Mouse (Mus musculus) hindbrain, embryonic 11.5 days (tissue): ENCODE results near the gene Dhx30. TPM values are rescaled to one million over a fixed set of nuclear protein-coding genes. Genes with fewer than 3 reads are reported as not detected.
"Not testable (repeated sequence)": the region's sequence is repeated elsewhere in the genome, so short reads cannot be mapped to it uniquely, and the experiment has no call there.

Experiments
- ATAC-seq: fragments of 200-750 bp; cut with Nextera tagmentation; 2 replicates; pipeline ENCODE4 v1.8.0; 2017; ENCODE audit warnings: mild to moderate bottlenecking, moderate TSS enrichment, moderate library complexity; ENCODE audit not compliant: low FRiP score
- DNase-seq: peaks from one replicate; pipeline ENCODE4 v3.0.0-alpha.2; 2015; ENCODE audit warnings: low spot score
- H3K27ac ChIP-seq: fragments of 300-500 bp; sonication (generic); 2 replicates; pipeline ENCODE4 v1.5.1; 2014; ENCODE audit warnings: mild to moderate bottlenecking, low read depth, low read length
- H3K27me3 ChIP-seq: fragments of 300-500 bp; sonication (generic); 2 replicates; pipeline ENCODE4 v1.6.1; 2014; ENCODE audit warnings: mild to moderate bottlenecking, low read length, moderate library complexity, mixed read lengths; ENCODE audit not compliant: control insufficient read depth, insufficient read depth
- H3K36me3 ChIP-seq: fragments of 300-500 bp; sonication (generic); 2 replicates; pipeline ENCODE4 v1.6.1; 2014; ENCODE audit warnings: mild to moderate bottlenecking, low read length, moderate library complexity, mixed read lengths; ENCODE audit not compliant: control insufficient read depth, insufficient read depth
- H3K4me1 ChIP-seq: fragments of 300-500 bp; sonication (generic); replicated peaks from 2 replicates; pipeline ENCODE4 v1.6.1; 2014; ENCODE audit warnings: low read length, mixed read lengths; ENCODE audit not compliant: control insufficient read depth, insufficient read depth
- H3K4me2 ChIP-seq: fragments of 300-500 bp; sonication (generic); replicated peaks from 2 replicates; pipeline ENCODE4 v1.6.1; 2014; ENCODE audit warnings: mild to moderate bottlenecking, low read depth, low read length
- H3K4me3 ChIP-seq: fragments of 300-500 bp; sonication (generic); 2 replicates; pipeline ENCODE4 v1.5.1; 2014; ENCODE audit warnings: low read depth, low read length
- H3K9ac ChIP-seq: fragments of 300-500 bp; sonication (generic); 2 replicates; pipeline ENCODE4 v1.6.1; 2014; ENCODE audit warnings: low read depth, low read length
- H3K9me3 ChIP-seq: fragments of 300-500 bp; sonication (generic); 2 replicates; pipeline ENCODE4 v1.6.1; 2016; ENCODE audit warnings: low read length; ENCODE audit not compliant: control insufficient read depth
- whole genome bisulfite sequencing: fragments of 180-500 bp; shearing (Covaris S2); extraction: QIAGEN DNeasy Blood & Tissue Kit; methylation state at CpG from one replicate; pipeline ENCODE4 v1.1.7; 2014; 5-methylcytosine and 5-hydroxymethylcytosine counted together
- polyA plus RNA-seq: library from polyadenylated mRNA; unstranded; fragments of >200 nt; fragmentation: Nextera tagmentation; extraction: Ambion mirVana; gene quantifications from 2 replicates; pipeline ENCODE4 v1.2.1, GENCODE M21; 2014

Gene Dhx30
- polyA plus RNA-seq, 1 experiment from 2014 or later: 148 TPM

- Histone ChIP-seq H3K36me3 (no peaks in the 10 kb centered on the region), H3K4me1 (0 out of 2 replicates have a peak, but pooled peaks cover 3% of the 10 kb centered on the region), H3K4me2 (peak overlapping the region; percentile 63), H3K27ac (no peak overlapping the region), H3K27me3 (no peaks in the 10 kb centered on the region), H3K4me3 (peak overlapping the region; percentile 92), H3K9me3 (no peaks in the 10 kb centered on the region), H3K9ac (no peak overlapping the region)
- ATAC-seq (no peak), DNase-seq (no peak)
- 67% methylated on average over 6 of the region's 6 CpGs for WGBS
Observed at GRCm38 (mm10) chr9:110132921-110133320, 15.3 kb upstream of the Dhx30 start.

GRCm38 (mm10) chr9:110132201-110132605, 14.6 kb upstream of the Dhx30 start:
- Histone ChIP-seq H3K4me2 (peak overlapping the region; percentile 63), H3K27ac (peak overlapping the region; percentile 95), H3K27me3 (no peaks in the 10 kb centered on the region), H3K9ac (peak overlapping the region; percentile 99), H3K4me1 (0 out of 2 replicates have a peak, but pooled peaks cover 3% of the 10 kb centered on the region), H3K4me3 (peak overlapping the region; percentile 92), H3K36me3 (no peaks in the 10 kb centered on the region), H3K9me3 (no peaks in the 10 kb centered on the region)
- DNase-seq: peak; percentile 71
- WGBS: 0% methylated on average over 30 of the region's 38 CpGs
- no peak; the same call in 1 of the 2 replicates for ATAC-seq

GRCm38 (mm10) chr9:110131525-110132197, 14.0 kb upstream of the Dhx30 start:
- H3K27ac ChIP-seq: peak overlapping the region; percentile 95
- peak overlapping the region; percentile 92 for H3K4me3 ChIP-seq
- 0 out of 2 replicates have a peak, but pooled peaks cover 3% of the 10 kb centered on the region for H3K4me1 ChIP-seq
- H3K9me3 ChIP-seq: no peaks in the 10 kb centered on the region
- H3K9ac ChIP-seq: peak overlapping the region; percentile 99
- H3K36me3 ChIP-seq: no peaks in the 10 kb centered on the region
- ATAC-seq (peak; percentile 96), DNase-seq (peak; percentile 100)
- under 1% methylated on average over 53 of the region's 64 CpGs for WGBS
- H3K27me3 ChIP-seq: no peaks in the 10 kb centered on the region
- peak overlapping the region; percentile 63 for H3K4me2 ChIP-seq

GRCm38 (mm10) chr9:110130896-110131524, 13.4 kb upstream of the Dhx30 start:
- DNase-seq (no peak), ATAC-seq (no peak)
- Histone ChIP-seq H3K4me1 (0 out of 2 replicates have a peak, but pooled peaks cover 3% of the 10 kb centered on the region), H3K4me3 (peak overlapping the region; percentile 92), H3K9me3 (no peaks in the 10 kb centered on the region), H3K4me2 (peak overlapping the region; percentile 63), H3K27me3 (no peaks in the 10 kb centered on the region), H3K27ac (peak overlapping the region; percentile 95), H3K9ac (peak overlapping the region; percentile 99), H3K36me3 (no peaks in the 10 kb centered on the region)
- whole genome bisulfite sequencing: 35% methylated on average over 10 of the region's 10 CpGs

- not testable (repeated sequence) for H3K9me3 ChIP-seq, H3K27me3 ChIP-seq, H3K4me2 ChIP-seq, H3K36me3 ChIP-seq, H3K4me1 ChIP-seq, ATAC-seq, H3K9ac ChIP-seq, DNase-seq, H3K27ac ChIP-seq, H3K4me3 ChIP-seq
- WGBS: 41% methylated on average over 2 of the region's 2 CpGs
Observed at GRCm38 (mm10) chr9:110124008-110124540, 6.4 kb upstream of the Dhx30 start.

- Histone ChIP-seq H3K36me3 (no peaks in the 10 kb centered on the region), H3K27me3 (no peaks in the 10 kb centered on the region), H3K27ac (no peak overlapping the region), H3K4me2 (no peak overlapping the region), H3K4me3 (no peak overlapping the region), H3K4me1 (peaks cover 3% of the 10 kb centered on the region; the same call in 1 of the 2 replicates), H3K9me3 (no peaks in the 10 kb centered on the region), H3K9ac (no peak overlapping the region)
- WGBS: 81% methylated on average over 2 of the region's 2 CpGs
- DNase-seq: no peak
- no peak for ATAC-seq
Observed at GRCm38 (mm10) chr9:110123322-110123721, 5.7 kb upstream of the Dhx30 start.

- 85% methylated on average over 4 of the region's 4 CpGs for WGBS
- H3K9me3 ChIP-seq: no peaks in the 10 kb centered on the region
- H3K4me3 ChIP-seq: no peak overlapping the region
- no peak for ATAC-seq
- peaks cover 3% of the 10 kb centered on the region; the same call in 1 of the 2 replicates for H3K4me1 ChIP-seq
- H3K27ac ChIP-seq: no peak overlapping the region
- no peak for DNase-seq
- no peaks in the 10 kb centered on the region for H3K27me3 ChIP-seq
- H3K4me2 ChIP-seq: no peak overlapping the region
- H3K36me3 ChIP-seq: no peaks in the 10 kb centered on the region
- no peak overlapping the region for H3K9ac ChIP-seq
Observed at GRCm38 (mm10) chr9:110121424-110121823, 3.8 kb upstream of the Dhx30 start.

GRCm38 (mm10) chr9:110118249-110118648, 619 bp upstream of the Dhx30 start:
- DNase-seq (no peak), ATAC-seq (no peak)
- Histone ChIP-seq H3K9me3 (no peaks in the 10 kb centered on the region), H3K4me3 (peak overlapping the region; percentile 89), H3K27me3 (no peaks in the 10 kb centered on the region), H3K36me3 (no peaks in the 10 kb centered on the region; the same call in 1 of the 2 replicates), H3K4me2 (peak overlapping the region; percentile 67), H3K27ac (no peak overlapping the region), H3K4me1 (peaks cover 3% of the 10 kb centered on the region; the same call in 1 of the 2 replicates), H3K9ac (peak overlapping the region; percentile 88)
- WGBS: 57% methylated on average over 1 of the region's 1 CpGs
